Mouse (Mus musculus) liver, postnatal 0 days (tissue): Measurements from ENCODE around the gene Prox1. TPM values are rescaled to one million over a fixed set of nuclear protein-coding genes. Genes with fewer than 3 reads are reported as not detected.

Experiments
- ATAC-seq: fragments of 200-750 bp; cut with Nextera tagmentation; 2 replicates; pipeline ENCODE4 v1.8.0; 2017; ENCODE audit warnings: mild to moderate bottlenecking, moderate library complexity
- DNase-seq: peaks from one replicate; pipeline ENCODE4 v3.0.0-alpha.2; 2016
- H3K27ac ChIP-seq: fragments of 300-500 bp; sonication (generic); 2 replicates; pipeline ENCODE4 v1.5.1; 2014; ENCODE audit warnings: antibody characterized with exemption, moderate library complexity, mild to moderate bottlenecking, low read depth
- H3K27me3 ChIP-seq: fragments of 300-500 bp; sonication (generic); 2 replicates; pipeline ENCODE4 v1.6.1; 2014; ENCODE audit warnings: low read length, control low read depth, mixed read lengths; ENCODE audit not compliant: insufficient read depth
- H3K36me3 ChIP-seq: fragments of 300-500 bp; sonication (generic); replicated peaks from 2 replicates; pipeline ENCODE4 v1.6.1; 2014; ENCODE audit warnings: mild to moderate bottlenecking, control low read depth, low read length, moderate library complexity, mixed read lengths; ENCODE audit not compliant: insufficient read depth
- H3K4me1 ChIP-seq: fragments of 300-500 bp; sonication (generic); 2 replicates; pipeline ENCODE4 v1.6.1; 2014; ENCODE audit warnings: antibody characterized with exemption, mild to moderate bottlenecking, control low read depth; ENCODE audit not compliant: insufficient read depth
- H3K4me2 ChIP-seq: fragments of 300-500 bp; sonication (generic); 2 replicates; pipeline ENCODE4 v1.6.1; 2014; ENCODE audit warnings: low read depth, mild to moderate bottlenecking, low read length, moderate library complexity, mixed read lengths
- H3K4me3 ChIP-seq: fragments of 300-500 bp; sonication (generic); 2 replicates; pipeline ENCODE4 v1.5.1; 2014; ENCODE audit warnings: low read depth, low read length
- H3K9ac ChIP-seq: fragments of 300-500 bp; sonication (generic); replicated peaks from 2 replicates; pipeline ENCODE4 v1.6.1; 2014; ENCODE audit warnings: mild to moderate bottlenecking, moderate library complexity
- H3K9me3 ChIP-seq: fragments of 300-500 bp; sonication (generic); 2 replicates; pipeline ENCODE4 v1.6.1; 2016; ENCODE audit warnings: mild to moderate bottlenecking, control low read depth, low read length, mixed read lengths
- CTCF ChIP-seq: sonication (generic); IDR thresholded peaks from 2 replicates; pipeline ENCODE4 v1.5.1; 2016; ENCODE audit warnings: antibody characterized with exemption, low read depth
- EP300 ChIP-seq: IDR thresholded peaks from 2 replicates; pipeline ENCODE4 v1.6.1; 2016; ENCODE audit warnings: antibody characterized with exemption, low read depth, mild to moderate bottlenecking
- WGBS: fragments of 180-500 bp; shearing (Covaris S2); extraction: QIAGEN DNeasy Blood & Tissue Kit; methylation state at CpG from one replicate; pipeline ENCODE4 v1.1.7; 2014; ENCODE audit not compliant: insufficient replicate concordance; 5-methylcytosine and 5-hydroxymethylcytosine counted together
- polyA plus RNA-seq: library from polyadenylated mRNA; unstranded; fragments of >200 nt; fragmentation: Nextera tagmentation; extraction: Ambion mirVana; gene quantifications from 2 replicates; pipeline ENCODE4 v1.2.1, GENCODE M21; 2015

Prox1 gene
- polyA plus RNA-seq, 1 experiment from 2014 or later, result 11.8 TPM

GRCm38 (mm10) chr1:190171750-190172149 lies 1.2 kb upstream of the Prox1 start:
- TF ChIP-seq EP300 (no peak), CTCF (no peak)
- peaks cover 44% of the 10 kb centered on the region for H3K27me3 ChIP-seq
- H3K27ac ChIP-seq, result peak overlapping the region; percentile 90
- under 1% methylated on average over 12 of the region's 12 CpGs for WGBS
- H3K9me3 ChIP-seq, result no peaks in the 10 kb centered on the region
- DNase-seq, result no peak
- H3K4me2 ChIP-seq, result peak overlapping the region; percentile 75
- peak overlapping the region; percentile 65 for H3K4me3 ChIP-seq
- ATAC-seq, result no peak
- H3K36me3 ChIP-seq, result no peaks in the 10 kb centered on the region
- H3K9ac ChIP-seq, result peak overlapping the region; percentile 31; the same call in 1 of the 2 replicates
- H3K4me1 ChIP-seq, result no peaks in the 10 kb centered on the region

GRCm38 (mm10) chr1:190171341-190171740 lies 827 bp upstream of the Prox1 start:
- H3K4me1 ChIP-seq, result no peaks in the 10 kb centered on the region
- H3K27me3 ChIP-seq, result peaks cover 44% of the 10 kb centered on the region
- ATAC-seq (no peak), DNase-seq (no peak)
- 5% methylated on average over 10 of the region's 10 CpGs for WGBS
- peak overlapping the region; percentile 75 for H3K4me2 ChIP-seq
- H3K36me3 ChIP-seq, result no peaks in the 10 kb centered on the region
- peak overlapping the region; percentile 65 for H3K4me3 ChIP-seq
- H3K9me3 ChIP-seq, result no peaks in the 10 kb centered on the region
- H3K27ac ChIP-seq, result peak overlapping the region; percentile 90; the same call in 1 of the 2 replicates
- peak overlapping the region; percentile 80 for H3K9ac ChIP-seq
- no peak for TF ChIP-seq CTCF
- TF ChIP-seq EP300, result no peak

DNA sequence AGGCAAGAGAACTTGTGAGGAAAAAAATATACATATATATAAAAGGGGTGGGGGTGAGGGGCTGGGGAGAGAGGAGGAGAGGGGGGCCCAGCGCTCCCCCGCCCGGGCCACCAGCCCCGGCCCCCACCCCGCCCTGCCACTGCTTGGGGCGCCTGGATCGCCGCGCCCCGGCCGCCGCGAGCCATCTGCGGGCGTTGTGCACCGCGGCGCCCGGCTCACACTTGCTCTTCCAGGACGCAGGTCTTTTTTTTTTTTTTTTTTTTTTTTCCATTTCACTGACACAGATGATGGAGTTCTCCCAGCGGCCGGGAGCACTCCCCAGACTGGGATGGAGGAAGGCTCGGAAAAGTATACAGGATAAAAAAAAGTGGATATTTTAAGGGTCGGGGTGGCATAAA lies 304 bp upstream of the Prox1 start:
- H3K27ac ChIP-seq, result peak overlapping the region; percentile 90
- DNase-seq (no peak), ATAC-seq (peak; percentile 12; the same call in 1 of the 2 replicates)
- H3K4me2 ChIP-seq, result peak overlapping the region; percentile 75
- under 1% methylated on average over 19 of the region's 24 CpGs for WGBS
- H3K36me3 ChIP-seq, result no peaks in the 10 kb centered on the region
- H3K4me1 ChIP-seq, result no peaks in the 10 kb centered on the region
- H3K9me3 ChIP-seq, result no peaks in the 10 kb centered on the region
- peaks cover 44% of the 10 kb centered on the region for H3K27me3 ChIP-seq
- peak overlapping the region; percentile 65 for H3K4me3 ChIP-seq
- peak overlapping the region; percentile 80 for H3K9ac ChIP-seq
- TF ChIP-seq CTCF (no peak), EP300 (no peak)

DNA sequence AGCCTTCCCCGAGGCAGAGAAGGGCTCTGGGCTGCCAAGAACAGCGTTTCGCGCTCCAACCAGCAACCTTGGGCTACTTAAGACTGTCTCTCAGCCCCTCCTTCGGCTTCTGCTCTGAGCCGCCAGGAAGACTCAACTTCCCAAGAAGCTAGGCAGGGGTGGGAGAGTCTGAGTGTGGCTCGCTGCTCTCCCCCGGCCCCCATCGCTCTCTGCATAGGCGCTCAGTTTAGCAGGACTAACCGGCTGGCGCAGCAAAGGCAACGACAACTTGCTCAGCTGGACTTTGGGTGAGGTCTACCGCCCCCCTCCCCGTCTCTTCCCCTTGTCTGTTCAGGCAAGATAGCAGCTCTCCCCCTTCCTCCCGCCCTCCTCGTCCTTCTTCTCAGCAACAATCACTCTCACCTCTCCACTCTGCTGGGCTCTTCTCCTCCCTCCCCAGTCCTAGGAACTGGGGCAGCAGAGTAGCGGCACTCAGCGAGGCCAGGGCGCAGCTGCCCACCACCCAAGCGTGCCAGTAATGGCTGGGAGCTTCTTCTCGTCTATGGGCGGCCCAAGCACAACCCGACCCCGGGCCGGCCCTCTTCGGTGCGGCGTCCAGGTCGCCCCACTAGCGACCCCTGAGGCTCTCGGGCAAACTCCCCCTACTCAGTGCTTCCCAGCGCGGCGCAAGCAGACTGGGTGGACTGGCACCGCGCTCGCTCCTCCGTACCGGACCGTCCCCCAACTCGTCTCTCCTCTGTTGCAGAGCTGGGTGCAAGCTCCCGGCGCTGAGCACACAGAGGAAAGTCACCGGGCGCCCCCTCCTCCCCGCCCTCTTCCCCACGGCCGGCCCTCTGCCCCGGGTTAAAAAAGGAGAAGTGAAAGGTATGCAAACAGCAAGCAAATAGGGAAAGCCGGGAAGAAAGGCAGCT lies 1.5 kb downstream of the Prox1 start:
- H3K4me1 ChIP-seq, result peaks cover 2% of the 10 kb centered on the region; the same call in 1 of the 2 replicates
- WGBS, result under 1% methylated on average over 51 of the region's 51 CpGs
- no peaks in the 10 kb centered on the region for H3K9me3 ChIP-seq
- H3K9ac ChIP-seq, result peak overlapping the region; percentile 80
- peak overlapping the region; percentile 90 for H3K27ac ChIP-seq
- no peaks in the 10 kb centered on the region for H3K36me3 ChIP-seq
- TF ChIP-seq EP300, result no peak
- peak; percentile 40 for DNase-seq
- peak; percentile 33 for ATAC-seq
- H3K4me2 ChIP-seq, result peak overlapping the region; percentile 75
- H3K27me3 ChIP-seq, result peaks cover 31% of the 10 kb centered on the region
- peak overlapping the region; percentile 65 for H3K4me3 ChIP-seq

DNA sequence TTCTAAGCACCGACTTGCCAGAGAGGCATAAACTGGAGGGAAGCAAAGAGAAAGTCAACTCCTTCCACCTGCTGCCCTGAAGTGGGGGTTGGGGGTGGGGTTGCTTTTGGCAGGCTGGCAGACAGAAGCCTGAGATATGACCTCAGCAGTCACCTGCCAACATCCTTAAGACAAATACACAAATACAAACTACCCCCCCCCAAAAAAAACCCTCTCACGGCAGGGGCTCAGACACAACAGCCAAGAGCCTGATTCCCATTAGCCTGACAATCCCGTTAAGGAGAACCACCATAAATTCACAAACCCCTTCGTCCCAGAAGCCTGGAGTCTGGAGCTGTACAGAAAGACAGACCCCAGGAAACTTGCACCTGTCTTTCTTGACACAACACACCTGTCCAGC lies 2.4 kb downstream of the Prox1 start:
- Histone ChIP-seq H3K4me2 (peak overlapping the region; percentile 75), H3K27ac (peak overlapping the region; percentile 90), H3K4me3 (peak overlapping the region; percentile 65), H3K4me1 (peaks cover 2% of the 10 kb centered on the region; the same call in 1 of the 2 replicates), H3K36me3 (no peaks in the 10 kb centered on the region), H3K27me3 (peaks cover 25% of the 10 kb centered on the region), H3K9me3 (no peaks in the 10 kb centered on the region), H3K9ac (peak overlapping the region; percentile 80)
- no peak for ATAC-seq
- TF ChIP-seq EP300, result no peak
- no peak for TF ChIP-seq CTCF
- 4% methylated on average over 4 of the region's 4 CpGs for WGBS
- peak; percentile 40 for DNase-seq

DNA sequence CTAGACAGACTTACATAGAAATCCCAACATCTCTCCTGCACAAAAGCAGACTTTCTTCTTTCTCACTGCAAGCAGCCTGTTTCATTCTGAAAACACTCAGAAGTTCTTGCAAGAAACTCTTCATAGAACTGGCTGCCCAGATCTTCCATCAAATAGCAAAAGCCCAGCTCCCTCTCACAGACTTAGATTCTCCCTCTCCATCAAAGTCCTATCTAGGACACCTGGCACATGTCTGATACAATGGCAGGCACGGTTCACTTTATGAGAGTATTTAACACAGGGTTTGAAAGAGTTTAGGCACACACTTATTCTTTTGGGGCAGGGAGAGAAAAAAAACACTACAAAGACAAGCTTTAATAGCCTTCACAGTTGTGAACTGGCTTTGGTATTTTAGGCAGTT lies 2.9 kb downstream of the Prox1 start:
- ATAC-seq (no peak), DNase-seq (no peak)
- peak overlapping the region; percentile 75 for H3K4me2 ChIP-seq
- H3K9me3 ChIP-seq, result no peaks in the 10 kb centered on the region
- WGBS, result 18% methylated on average over 1 of the region's 1 CpGs
- no peaks in the 10 kb centered on the region for H3K36me3 ChIP-seq
- H3K9ac ChIP-seq, result no peak overlapping the region; the same call in 1 of the 2 replicates
- TF ChIP-seq CTCF (no peak), EP300 (no peak)
- peaks cover 2% of the 10 kb centered on the region; the same call in 1 of the 2 replicates for H3K4me1 ChIP-seq
- peak overlapping the region; percentile 65; the same call in 1 of the 2 replicates for H3K4me3 ChIP-seq
- H3K27ac ChIP-seq, result peak overlapping the region; percentile 90; the same call in 1 of the 2 replicates
- peaks cover 20% of the 10 kb centered on the region for H3K27me3 ChIP-seq
